Mouse (Mus musculus): ENCODE measurements around the gene Upf1.

The Upf1 gene

DNA sequence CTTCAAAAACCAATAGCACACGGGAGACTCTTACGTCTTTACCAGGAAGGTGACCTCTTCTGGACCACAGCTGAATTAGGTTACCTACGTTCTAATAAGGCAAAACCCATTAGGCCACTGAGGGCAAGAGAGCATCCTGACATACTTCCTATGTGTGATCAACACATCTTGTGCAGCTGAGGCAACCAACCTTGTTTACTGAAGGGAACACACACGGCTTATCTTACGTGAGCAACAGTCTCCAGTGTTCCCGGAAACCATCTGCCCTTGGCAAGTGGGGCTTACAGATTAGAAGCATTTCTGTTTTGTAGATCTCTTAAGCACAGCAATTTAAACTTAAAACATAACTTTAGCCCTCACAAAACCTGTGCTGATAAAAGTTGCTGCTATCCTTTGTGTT, 25.6 kb downstream of the Upf1 start:
- DNase-seq (ENCODE audit: low spot score in 2 of 2) = no peak

DNA sequence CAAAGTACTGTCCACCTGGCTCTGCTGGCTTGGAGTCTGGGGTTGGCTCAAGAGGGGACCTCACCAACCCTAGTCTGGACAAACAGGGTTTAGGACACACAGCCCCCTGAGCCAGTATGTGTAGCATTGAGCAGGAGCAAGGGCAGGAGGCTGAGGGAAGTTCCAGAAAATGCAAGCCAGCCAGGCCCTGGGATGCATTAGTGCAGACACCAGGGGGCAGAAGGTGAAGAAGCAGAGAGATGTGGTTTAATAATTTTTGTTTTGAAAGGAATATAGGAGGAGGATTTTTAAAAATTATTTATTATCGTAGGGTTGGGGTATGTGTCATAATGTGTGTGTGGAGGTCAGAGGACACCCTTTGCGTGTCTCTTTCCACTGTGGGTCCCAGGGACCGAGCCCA, 29.4 kb downstream of the Upf1 start:
- no peak for DNase-seq (ENCODE audit: low spot score in 2 of 2)

DNA sequence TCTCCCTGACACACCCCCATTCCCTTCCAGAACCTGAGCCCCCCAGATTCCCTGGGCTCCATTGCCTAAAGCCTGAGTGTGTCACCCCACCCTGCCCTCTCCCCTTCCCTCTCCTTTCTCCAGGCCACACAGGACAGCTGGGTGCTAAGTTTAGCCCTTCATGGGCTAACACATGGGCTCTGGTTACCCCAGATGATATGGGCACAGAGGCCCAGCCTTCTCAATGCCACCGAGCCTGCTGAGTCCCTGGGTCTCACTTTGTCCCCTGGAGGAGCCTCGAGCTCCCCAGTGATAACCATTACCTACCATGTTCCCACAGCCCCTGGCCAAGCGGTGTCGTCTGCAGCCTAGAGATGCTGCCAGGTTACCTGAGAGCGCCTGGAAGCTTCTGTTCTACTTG, 35.2 kb downstream of the Upf1 start:
- DNase-seq (ENCODE audit: low spot score in 2 of 2) = no peak

DNA sequence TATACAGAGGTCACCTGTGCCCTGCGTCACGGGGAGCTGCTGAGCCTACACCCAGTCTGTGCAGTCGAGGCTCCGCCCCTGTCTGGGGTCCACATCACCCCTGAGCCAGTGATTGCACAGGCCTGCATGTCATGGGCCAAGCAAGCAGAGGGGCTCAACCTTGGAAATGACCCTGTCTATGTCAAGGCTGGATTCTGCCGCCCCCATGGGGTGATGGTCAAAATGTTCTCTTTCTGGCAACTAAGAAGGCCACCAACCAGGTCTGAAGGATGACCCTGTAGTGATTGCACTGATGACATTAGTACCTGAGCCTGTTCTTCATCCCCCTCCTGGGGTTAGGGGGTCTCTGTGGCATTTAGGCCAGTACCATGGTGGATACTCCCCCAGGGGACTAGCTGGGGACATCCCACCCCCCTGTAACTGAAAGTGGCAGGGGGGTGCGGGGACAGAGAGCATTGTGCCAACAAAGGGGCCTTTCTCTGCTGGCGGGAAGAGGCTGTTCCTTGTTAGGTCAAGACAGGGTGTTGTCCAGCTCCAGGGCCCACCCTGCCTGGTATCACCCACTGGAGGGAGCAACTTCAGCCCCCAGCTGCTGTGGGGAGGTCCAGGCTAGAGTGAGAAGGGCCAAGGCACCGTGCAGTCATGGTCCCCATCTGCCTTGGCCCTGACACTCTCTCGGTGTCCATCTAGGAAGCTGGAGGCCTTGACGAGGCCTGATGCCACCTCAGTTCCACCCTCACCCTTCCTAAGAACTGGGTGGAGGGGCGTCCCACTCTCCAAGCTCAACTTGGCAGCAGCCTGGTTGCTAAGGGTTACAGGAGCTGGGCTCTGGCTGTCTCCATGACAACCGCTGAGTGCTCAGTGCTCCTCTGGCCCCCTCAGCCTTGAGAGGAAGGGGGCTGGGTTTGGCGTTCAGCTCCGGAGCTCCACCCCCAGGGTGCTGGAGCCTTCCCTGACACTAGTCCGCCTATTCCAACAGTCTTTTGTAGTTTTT, 36.3 kb downstream of the Upf1 start:
- DNase-seq (ENCODE audit: low spot score in 2 of 2) = no peak

DNA sequence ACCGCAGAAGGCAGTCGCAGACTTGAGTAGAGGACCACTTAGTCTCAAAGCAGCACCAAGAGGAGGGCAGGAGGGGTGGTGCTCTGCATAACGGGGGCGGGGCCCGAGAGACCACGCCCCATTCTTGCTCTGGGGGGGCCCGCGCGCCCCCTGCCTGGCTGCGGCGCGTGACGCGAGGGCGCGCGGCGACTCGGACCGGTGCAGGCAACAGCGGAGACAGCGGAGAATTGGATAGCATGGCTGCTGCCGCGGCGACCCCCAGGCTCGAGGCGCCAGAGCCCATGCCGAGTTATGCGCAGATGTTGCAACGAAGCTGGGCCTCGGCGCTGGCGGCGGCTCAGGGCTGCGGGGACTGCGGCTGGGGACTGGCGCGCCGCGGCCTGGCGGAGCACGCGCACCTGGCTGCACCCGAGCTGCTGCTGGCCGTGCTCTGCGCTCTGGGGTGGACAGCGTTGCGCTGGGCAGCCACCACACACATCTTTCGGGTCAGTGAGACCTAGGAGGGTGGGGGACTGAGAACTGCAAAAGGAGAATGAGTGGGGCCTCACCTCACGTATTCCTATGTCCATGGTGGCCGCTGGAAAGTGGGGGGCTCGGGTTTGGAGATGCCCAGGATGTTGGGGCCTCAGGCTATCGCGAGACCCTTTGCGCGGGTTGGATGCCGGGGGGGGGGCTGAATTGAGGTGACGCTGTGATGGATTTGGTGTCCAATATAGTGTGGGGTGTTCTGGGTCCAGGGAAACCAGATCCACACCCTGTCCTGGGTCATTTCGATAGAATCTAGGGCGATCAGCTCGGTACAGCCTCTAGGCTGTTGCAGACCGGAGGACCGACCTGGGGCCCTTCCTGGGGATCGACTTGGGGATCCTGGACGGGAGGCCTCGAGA, 37.2 kb downstream of the Upf1 start, which contains the start of gene Cers1:
TSS of gene Cers1 (plus strand) at position 152 of the 887 bp plus-strand sequence.
- peak in 1 of 2 experiments; percentile 9 for DNase-seq (ENCODE audit: low spot score in 2 of 2)

DNA sequence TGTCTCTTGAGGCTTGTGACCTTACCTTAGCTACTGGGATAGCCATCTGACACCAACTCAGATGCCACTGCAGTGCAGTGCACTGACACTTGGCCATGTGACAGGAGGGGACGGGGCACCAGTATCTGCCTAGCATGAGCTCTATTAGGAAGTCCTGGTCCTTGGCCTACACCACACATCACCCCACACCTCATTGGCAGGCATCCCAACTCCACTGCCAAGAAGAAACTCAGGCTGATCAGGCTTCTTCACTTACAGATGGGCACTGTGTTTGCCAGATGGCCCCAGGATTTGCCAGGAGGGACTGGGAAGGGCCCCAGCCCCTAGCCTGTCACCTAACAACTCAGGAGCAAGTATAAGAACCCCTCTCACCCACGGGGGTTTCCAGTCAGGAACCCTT, 39.7 kb downstream of the Upf1 start:
- DNase-seq (ENCODE audit: low spot score in 2 of 2) = peak in 1 of 2 experiments; percentile 50

DNA sequence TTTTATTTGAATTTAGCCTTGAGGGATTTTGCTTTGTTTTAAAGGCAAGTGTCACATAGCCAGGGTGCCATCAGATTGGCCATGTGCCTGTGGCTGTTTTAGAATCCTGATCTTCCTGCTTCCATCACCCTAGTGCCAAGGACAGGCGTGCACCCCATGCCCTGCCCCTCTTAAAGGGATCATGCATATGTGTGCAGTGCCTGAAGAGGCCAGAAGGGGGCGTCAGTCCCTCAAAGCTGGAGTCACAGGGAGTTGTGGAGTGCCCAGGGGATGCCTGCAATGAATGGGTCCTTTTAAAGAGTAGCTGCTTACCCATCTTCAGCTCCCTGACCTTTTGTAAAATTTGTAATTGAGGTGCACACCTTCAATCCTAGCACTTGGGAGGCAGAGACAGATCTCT, 43.8 kb downstream of the Upf1 start:
- DNase-seq (ENCODE audit: low spot score in 2 of 2) = no peak

DNA sequence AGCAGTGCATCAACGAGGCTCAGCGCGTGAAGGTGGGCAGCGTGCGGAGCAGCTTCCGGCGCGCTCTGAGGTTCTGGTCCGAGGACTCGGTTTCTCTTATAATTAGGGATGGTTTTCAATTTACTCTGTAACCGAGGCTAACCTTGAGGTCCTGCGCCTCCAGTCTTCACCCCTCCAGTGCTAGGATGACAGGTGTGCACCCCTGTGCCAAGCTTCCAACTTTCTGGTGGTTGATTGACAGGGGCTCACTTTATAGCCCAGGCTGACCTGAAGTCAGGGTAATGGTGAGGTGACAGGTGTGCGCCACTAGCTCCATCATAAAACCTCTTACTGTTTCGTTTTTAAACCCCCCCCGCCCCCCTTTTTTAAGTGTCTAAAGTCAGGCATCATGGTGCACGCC, 50.2 kb downstream of the Upf1 start:
- no peak for DNase-seq (ENCODE audit: low spot score in 2 of 2)

DNA sequence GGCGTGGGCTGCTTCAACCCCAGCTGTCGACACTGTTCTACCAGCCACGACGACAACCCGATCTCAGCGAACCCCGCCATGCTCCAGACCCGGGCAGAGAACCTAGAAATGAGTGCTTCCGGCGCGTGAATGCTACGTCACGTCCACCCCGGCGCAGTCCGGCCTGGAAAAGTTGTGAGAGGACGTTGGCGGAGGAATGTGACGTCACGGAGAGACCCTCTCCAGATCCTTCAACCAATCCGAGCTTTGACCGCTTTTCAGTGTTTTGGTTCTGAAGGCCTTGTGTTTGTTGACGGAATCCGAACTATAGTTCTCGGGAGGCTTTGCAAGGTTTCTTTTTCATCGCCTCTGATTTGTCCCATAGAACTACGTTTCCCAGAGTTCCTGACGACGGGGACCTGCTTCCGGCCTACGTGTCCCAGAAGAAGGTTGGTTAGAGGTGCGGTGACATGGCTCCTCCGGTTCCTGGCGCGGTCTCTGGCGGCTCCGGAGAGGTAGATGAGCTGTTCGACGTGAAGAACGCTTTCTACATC, 50.7 kb downstream of the Upf1 start, which contains the start of the genes Ddx49 and Cope:
TSS of gene Ddx49 (minus strand) at position 132 of the 533 bp plus-strand sequence.
TSS of gene Cope (plus strand) at position 161 of the 533 bp plus-strand sequence.
- DNase-seq (ENCODE audit: low spot score in 2 of 2) = peak; percentile 90 to 92

DNA sequence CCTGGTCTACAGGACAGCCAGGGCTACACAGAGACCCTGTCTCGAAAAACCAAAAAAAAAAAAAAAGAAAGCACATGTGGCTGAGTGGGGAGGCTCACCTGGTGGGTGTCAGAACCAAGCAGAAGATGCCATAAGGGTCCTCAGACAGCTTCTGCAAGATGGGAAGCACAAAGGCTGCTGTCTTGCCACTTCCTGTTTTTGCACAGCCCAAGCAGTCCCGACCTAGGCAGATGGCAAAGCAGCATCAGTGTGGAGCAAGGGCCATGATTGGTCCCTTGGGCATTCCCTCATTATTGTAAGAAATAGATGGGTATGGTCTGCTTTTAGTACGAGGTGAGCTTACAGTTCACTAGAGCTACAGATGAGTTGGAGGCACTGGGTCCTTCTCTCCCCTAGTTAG, 52.2 kb downstream of the Upf1 start:
- DNase-seq (ENCODE audit: low spot score in 2 of 2) = no peak

DNA sequence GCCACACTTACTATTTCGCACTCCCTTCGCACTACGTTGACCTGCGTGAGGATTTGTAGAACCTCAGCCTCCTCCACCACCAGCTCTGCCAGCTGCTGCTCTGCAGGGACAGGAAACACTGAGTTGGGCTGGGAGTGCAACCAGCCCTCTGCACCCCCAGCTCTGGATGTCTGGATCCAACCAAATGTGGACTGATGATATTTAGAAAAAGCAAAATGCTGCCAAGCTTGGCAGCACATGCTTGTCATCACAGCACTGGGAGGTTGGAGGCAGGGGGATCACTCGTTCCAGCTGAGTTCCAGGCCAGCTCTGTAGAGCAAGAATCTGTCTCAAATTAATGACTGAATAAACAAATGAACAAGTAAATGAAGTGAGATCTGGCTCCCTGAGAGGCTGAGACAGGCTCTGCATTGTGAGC, 59.1 kb downstream of the Upf1 start:
- no peak for DNase-seq (ENCODE audit: low spot score in 2 of 2)

DNA sequence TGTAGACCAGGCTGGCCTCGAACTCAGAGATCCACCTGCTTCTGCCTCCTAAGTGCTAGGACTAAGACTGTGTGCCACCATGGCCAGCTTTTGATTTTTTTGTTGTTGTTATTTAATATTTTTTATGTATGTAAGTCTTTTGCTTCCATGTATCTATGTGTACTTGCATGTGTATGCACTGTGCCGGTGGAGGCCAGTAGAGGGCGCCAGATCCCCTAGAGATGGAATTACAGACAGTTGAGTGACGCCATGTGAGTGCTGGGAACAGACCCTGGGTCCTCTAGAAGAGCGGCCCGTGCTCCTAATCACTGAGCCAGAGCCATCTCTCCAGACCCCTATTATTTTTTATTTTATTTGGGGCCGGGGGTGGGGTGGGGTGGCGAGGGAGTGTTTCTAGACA, 66.3 kb downstream of the Upf1 start:
- no peak for DNase-seq (ENCODE audit: low spot score in 2 of 2)

DNA sequence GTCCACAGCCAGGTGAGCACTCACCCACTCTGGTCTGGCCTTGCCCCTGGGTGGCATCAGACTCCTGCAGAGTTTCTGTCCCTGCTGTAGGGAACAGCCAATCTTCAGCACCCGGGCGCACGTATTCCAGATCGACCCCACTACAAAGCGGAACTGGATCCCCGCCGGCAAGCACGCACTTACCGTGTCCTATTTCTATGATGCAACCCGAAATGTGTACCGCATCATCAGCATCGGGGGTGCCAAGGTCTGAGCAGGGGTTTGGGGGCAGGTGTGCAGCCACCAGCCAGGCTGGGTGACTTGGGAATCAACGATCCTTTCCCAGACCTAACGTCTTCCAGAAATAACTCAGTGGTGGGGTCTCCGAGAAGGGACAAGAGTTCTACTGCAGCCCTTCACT, 67.8 kb downstream of the Upf1 start:
- no peak for DNase-seq (ENCODE audit: low spot score in 2 of 2)

DNA sequence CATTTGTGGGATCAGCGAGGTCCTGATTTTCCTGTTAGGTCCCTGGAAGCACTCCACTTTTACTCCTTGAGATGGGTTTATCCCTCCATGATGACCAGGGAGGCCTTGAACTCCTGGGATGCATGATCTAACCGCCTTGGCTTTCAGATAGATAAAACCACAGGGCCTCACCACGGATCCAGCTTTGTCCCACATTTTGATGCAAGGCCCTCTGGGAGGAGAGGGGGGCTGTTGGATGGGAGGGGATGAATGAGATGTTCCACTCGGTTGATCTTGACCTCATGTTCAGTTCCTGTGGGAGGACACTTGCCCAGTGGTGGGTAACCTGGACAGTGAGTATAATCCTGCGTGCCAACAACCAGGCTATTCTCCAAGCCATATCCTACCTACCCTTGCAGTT, 68.7 kb downstream of the Upf1 start:
- no peak for DNase-seq (ENCODE audit: low spot score in 2 of 2)

DNA sequence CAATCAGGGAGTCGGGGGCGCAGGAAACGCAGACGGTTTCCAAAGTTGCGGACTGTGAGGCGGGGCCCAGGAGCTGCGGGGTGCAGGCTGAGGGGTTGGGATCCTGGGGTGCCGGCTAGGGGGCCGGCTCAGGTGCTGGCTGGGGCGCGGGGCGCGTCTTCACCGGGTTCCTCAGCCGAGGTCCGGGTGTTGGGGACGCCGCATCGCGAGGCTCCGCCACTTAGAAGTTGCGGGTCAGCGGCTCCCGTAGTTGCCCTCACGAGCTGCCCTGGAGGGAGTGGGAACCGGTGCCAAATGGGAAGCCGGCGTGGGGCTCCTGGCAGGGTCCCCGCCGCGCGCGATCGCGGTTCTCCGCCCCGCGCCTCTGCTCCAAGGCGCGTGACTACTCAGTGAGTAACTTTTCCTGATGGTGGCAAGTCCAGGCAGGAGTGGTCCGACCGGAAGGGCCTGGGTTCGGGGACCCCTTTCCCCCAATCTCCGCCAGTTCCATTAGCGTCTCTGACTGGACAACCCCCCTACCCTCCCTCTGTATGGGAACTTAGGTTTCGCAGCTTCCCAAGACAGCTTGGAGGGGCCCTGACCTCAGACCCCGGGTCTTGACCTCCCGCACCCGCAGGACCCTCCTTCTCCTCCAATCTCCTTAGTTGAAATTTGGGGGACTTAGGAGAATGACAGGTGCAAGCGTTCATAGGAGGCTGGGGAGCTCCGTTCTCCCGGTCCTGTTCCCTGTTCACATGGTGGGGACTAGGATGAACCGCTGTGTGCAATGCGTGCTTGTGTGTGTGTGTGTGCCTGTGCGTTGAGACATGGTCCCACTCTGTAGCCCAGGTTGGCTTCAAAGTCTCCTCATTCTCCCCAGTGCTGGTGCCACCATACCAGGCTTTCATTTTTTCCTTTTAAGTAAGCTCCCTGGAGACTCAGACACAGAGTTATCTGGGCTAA, 69.7 kb downstream of the Upf1 start:
- DNase-seq (ENCODE audit: low spot score in 2 of 2) = peak; percentile 49 to 55

DNA sequence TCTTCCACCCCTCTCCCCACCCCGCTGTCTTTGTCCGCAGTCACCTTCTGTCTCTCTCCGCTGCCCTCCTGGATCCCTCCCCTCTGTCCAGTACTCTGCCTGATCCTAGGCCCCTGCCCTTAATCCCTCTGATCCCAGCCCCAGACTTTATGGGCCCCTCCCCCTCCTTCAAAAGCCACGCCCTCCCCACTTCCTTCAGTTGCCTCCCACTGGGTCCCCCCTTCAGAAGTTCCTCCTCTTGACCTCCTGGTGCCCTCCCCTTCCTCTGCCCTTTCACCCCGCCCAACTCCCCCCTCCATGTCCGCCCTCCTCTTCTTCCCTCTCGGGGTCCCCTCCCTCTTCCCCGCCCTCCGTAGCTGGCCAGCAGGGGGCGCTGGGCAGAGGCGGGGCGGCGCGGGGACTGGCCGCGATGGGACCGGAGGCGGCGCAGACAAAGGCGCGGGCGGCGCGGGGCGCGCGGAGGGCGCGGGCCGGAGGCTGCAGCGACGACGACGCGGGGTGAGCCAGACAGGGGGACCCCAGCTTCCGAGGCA, 70.4 kb downstream of the Upf1 start, which contains the start of gene Homer3:
TSS of gene Homer3 (plus strand) at position 225 of the 533 bp plus-strand sequence.
- peak; percentile 83 to 90 for DNase-seq (ENCODE audit: low spot score in 2 of 2)

Measured in urinary bladder, postnatal 36 days (tissue).